Mouse (Mus musculus): ENCODE measurements around the gene Ripk3.

Gene Ripk3

GRCm38 (mm10) chr14:55795380-55796163 is 6.9 kb upstream of the Ripk3 start:
- in situ Hi-C loops (cut with MboI; ENCODE audit: low sequenced_read_pairs): no loop called here

DNA sequence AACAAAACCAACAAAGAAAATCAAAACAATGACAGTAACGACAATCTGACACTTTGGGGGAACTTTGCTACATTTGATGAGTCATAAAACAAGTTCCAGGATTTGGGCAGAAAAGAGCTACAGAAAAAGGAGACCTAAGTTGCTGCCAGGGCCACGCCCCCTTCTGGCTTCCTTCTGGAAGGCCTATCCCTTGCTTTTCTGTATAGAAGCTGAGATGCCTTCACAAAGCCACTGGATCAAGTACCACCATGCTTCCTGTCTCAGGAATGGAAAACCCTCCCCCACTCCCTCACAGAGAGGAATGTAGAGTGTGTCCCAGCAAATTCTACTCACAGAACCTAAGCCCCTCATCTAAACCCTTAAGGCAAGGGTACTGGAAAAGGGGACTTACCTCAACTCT is 5.3 kb upstream of the Ripk3 start:
- in situ Hi-C loops (cut with MboI; ENCODE audit: low sequenced_read_pairs): no loop called here

- in situ Hi-C loops (cut with MboI; ENCODE audit: low sequenced_read_pairs): no loop called here
Observed at GRCm38 (mm10) chr14:55793461-55793860, 4.8 kb upstream of the Ripk3 start.

- in situ Hi-C loops (cut with MboI; ENCODE audit: low sequenced_read_pairs): no loop called here
Observed at GRCm38 (mm10) chr14:55787731-55788130, 934 bp downstream of the Ripk3 start.

DNA sequence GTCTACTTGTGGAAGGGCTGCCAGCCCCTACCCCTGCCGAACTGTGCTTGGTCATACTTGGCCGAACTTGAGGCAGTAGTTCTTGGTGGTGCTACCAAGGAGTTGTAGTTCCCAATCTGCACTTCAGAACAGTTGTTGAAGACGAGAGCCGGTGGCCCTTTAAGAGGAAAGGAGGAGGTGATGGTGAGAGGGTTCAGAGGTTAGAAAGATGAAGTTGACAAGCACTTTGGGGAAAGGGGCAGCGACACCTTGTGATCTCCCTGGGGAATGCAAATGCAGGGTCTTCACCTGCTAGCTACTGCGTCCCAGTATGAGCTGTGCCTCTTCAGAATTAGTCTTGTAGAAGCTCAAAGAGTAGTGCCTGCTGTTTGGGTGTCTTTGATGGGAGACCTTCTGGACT is 3.5 kb downstream of the Ripk3 start:
- in situ Hi-C loops (cut with MboI; ENCODE audit: low sequenced_read_pairs): no loop called here

DNA sequence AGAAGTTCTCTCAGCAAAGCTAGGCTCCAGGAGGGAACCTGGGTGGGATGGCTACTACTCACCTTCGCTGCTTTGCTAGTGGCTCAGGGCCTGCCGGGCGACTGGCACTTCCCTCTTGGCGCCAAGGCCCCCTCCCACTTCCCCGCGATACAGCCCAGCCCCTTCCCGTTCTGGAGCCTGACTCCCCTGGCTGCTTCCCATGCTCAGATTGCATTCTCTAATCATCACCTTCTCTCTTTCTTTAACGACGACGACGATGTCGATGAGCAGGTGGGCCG is 4.8 kb downstream of the Ripk3 start, which contains the start of gene Adcy4:
Gene Adcy4 (minus strand): TSS at position 138 of the 278 bp plus-strand sequence.
- in situ Hi-C loops (cut with MboI; ENCODE audit: low sequenced_read_pairs): no loop called here

DNA sequence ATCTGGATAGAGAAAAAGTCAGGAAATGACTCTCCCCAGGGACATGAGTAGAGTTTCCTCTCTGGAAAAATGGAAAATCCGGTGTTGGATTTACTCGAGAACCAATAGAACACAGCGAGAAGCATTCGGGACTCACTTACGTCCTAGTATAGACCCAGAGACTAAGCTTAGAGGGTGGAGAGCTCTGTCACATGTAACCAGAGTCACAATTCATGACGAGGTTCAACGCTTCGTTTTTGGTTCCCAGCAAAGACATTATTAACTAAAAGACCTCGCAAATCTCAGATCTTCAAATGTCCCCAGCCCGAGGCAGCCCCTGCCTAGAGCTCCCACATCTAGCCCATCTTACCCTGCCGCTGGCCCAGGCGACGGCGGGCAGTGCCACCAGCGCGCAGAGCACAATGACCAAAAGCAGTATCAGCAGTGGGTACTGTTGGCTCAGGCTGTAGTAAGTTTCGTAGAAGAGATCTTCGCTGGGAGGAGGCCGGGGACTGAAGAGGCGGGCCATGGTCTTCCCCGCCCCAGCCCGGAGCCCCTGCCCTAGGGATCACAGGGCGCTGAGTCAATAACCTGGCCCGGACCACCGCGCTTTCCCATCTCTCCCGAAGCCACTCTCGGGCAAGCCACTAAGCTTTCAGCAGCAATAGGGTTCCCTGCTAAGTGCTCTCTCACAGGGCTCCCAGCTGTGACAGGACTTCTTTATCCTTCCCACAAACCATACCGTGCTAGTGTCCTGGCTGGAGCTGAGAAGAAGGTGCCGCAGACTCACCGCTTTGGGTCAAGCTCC is 5.3 kb downstream of the Ripk3 start:
- in situ Hi-C loops (cut with MboI; ENCODE audit: low sequenced_read_pairs): no loop called here

DNA sequence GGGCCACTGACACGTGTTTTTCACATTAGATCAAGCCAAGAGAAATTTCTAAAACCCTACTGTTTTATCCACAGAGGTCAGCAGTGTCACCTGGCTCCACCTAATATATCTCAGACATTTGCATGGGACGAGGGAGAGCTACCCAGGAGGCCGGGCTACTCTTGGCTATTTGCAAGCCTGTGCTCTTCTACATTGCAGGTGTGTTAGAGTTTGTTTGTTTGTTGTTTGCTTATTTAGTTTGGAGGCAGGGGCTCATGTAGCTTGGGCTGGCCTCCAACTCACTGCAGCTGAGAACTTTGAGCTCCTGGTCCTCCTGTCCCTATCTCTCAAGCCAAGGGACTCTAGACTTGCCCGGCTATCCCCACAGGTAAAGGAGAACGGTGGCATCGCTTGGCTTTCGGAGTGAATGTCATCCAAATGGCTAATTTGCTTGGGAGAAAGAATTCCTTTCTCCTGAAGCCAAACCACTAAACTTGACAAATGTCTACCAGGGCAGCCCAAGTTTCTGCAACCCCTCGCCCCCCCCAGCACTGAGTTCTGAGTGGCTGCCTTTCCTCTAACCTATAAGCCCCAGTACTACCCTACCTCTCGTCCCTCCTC is 6.2 kb downstream of the Ripk3 start:
- in situ Hi-C loops (cut with MboI; ENCODE audit: low sequenced_read_pairs): no loop called here

DNA sequence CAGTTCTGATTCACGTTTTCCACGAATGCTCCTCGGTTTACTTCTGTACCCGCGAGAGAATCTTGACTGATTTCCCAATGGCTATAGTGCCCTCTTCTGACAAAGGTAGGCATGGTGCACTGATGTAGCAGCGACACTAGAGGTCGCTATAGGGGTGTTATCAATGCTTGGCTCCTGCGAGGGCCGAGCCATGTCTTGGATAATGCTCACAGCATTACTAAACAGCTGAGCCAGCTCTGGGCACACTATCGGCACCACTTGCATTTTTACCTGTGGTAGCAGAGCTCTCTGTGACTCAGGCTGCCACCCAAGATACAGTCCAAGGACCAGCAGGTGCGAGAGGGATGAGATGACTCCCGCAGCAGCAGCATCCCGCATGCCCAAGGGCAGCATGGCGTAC is 7.4 kb downstream of the Ripk3 start:
- in situ Hi-C loops (cut with MboI; ENCODE audit: low sequenced_read_pairs): no loop called here

GRCm38 (mm10) chr14:55780736-55781135 is 7.9 kb downstream of the Ripk3 start:
- in situ Hi-C loops (cut with MboI; ENCODE audit: low sequenced_read_pairs): no loop called here

DNA sequence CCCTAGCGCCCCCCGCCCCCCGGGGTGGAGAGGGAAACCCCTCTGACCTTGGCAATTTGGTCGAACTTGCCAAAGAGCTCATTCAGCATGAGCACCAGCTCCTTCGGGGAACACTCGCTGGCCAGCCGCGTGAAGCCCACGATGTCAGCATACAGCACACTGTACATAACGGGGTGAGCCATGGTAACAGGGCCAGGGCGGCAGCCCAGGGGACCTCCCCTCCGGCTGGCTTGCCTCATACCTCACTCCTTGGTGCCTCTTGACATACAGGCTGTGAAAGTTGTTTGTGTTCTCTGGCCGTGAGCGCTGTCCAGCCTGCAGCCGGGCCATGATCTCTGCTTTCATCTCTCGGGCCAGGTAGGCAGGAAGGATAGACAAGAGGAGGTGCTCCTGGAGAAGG is 9.0 kb downstream of the Ripk3 start:
- in situ Hi-C loops (cut with MboI; ENCODE audit: low sequenced_read_pairs): no loop called here

GRCm38 (mm10) chr14:55778686-55779085 is 10.0 kb downstream of the Ripk3 start:
- in situ Hi-C loops (cut with MboI; ENCODE audit: low sequenced_read_pairs): no loop called here

DNA sequence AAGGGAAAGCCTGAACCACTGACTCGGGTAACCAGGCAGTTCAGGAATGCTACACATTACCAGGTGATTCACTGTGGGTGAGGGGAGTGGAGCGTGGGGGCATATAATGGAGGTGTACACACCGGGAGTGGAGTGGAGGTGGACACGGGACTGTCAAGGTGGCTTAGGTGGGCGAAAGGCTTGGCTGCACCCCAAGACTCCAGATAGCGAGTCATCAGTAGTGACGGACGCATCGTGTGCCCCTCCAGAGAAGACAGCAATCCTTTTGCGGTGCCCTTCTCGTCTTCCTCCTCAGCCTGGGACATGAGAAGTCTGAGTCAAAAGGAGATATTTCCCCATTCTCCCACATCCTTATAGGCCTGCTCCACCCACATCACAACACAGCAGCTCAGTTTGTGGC is 10.9 kb downstream of the Ripk3 start:
- in situ Hi-C loops (cut with MboI; ENCODE audit: low sequenced_read_pairs): no loop called here

DNA sequence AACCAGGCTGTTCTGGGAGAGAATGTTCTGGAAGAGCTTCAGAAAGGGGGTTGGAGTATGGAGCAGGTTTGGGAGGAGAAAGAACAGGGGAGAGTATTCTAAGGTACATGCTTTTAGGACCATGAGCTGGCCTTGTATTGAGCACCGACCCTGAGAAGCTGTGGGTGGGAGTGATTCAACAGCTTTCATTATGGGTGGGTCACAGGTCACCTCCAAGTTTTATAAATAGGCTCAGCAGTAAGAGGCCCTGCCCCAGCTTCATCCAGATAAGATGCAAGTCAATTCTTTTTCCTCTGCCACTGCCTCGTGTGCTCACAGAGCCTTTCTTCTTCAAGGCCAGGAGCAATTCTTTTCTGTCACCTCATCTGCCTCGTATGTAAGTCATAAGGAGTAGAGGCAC is 11.5 kb downstream of the Ripk3 start:
- in situ Hi-C loops (cut with MboI; ENCODE audit: low sequenced_read_pairs): no loop called here

GRCm38 (mm10) chr14:55776711-55777110 is 12.0 kb downstream of the Ripk3 start:
- in situ Hi-C loops (cut with MboI; ENCODE audit: low sequenced_read_pairs): no loop called here

GRCm38 (mm10) chr14:55769087-55769703 is 19.5 kb downstream of the Ripk3 start:
- in situ Hi-C loops (cut with MboI; ENCODE audit: low sequenced_read_pairs): no loop called here

GRCm38 (mm10) chr14:55768555-55768954 is 20.1 kb downstream of the Ripk3 start:
- in situ Hi-C loops (cut with MboI; ENCODE audit: low sequenced_read_pairs): no loop called here

GRCm38 (mm10) chr14:55767519-55768414 is 20.9 kb downstream of the Ripk3 start:
- in situ Hi-C loops (cut with MboI; ENCODE audit: low sequenced_read_pairs): no loop called here

DNA sequence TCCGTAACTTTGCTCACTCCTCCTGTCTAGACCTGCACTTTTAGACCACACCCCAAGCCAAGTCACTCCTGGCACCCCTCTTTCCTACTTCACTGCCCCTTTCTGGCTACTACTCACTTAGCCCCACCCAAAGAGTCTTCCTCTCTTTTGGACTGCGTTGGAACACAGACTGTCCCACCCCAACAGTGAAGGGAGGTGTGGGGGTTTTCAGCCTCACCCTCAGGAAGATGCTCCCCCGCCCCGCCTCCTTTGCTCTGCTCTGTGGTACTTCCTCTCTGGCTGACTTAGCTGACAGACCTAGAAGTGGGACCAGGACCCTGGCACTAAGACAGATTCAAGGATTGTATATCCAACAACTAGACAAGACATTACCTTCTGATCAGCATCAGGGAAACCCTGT is 23.0 kb downstream of the Ripk3 start, which contains the start of gene Ltb4r1:
Gene Ltb4r1 (plus strand): TSS at position 267 of the 400 bp plus-strand sequence.
- in situ Hi-C loops (cut with MboI; ENCODE audit: low sequenced_read_pairs): no loop called here

GRCm38 (mm10) chr14:55763166-55763565 is 25.5 kb downstream of the Ripk3 start:
- in situ Hi-C loops (cut with MboI; ENCODE audit: low sequenced_read_pairs): no loop called here
